Mouse (Mus musculus) liver, embryonic 12.5 days (tissue): ENCODE measurements around the gene Camkk1. TPM values are rescaled to one million over a fixed set of nuclear protein-coding genes. Genes with fewer than 3 reads are reported as not detected.

Source experiments
- ATAC-seq: fragments of 200-750 bp; cut with Nextera tagmentation; 2 replicates; pipeline ENCODE4 v1.8.0; 2017; ENCODE audit warnings: moderate number of reproducible peaks, mild to moderate bottlenecking, moderate library complexity
- H3K27ac ChIP-seq: fragments of 300-500 bp; sonication (generic); 2 replicates; pipeline ENCODE4 v1.5.1; 2016; ENCODE audit warnings: mild to moderate bottlenecking
- H3K27me3 ChIP-seq: fragments of 300-500 bp; sonication (generic); replicated peaks from 2 replicates; pipeline ENCODE4 v1.6.1; 2016; ENCODE audit warnings: mild to moderate bottlenecking, moderate library complexity
- H3K36me3 ChIP-seq: fragments of 300-500 bp; sonication (generic); 2 replicates; pipeline ENCODE4 v1.6.1; 2016; ENCODE audit warnings: mild to moderate bottlenecking, moderate library complexity
- H3K4me1 ChIP-seq: fragments of 300-500 bp; sonication (generic); 2 replicates; pipeline ENCODE4 v1.6.1; 2016
- H3K4me2 ChIP-seq: fragments of 300-500 bp; sonication (generic); 2 replicates; pipeline ENCODE4 v1.6.1; 2016; ENCODE audit warnings: mild to moderate bottlenecking, moderate library complexity
- H3K4me3 ChIP-seq: fragments of 300-500 bp; sonication (generic); 2 replicates; pipeline ENCODE4 v1.5.1; 2016; ENCODE audit warnings: mild to moderate bottlenecking, moderate library complexity
- H3K9ac ChIP-seq: fragments of 300-500 bp; sonication (generic); 2 replicates; pipeline ENCODE4 v1.6.1; 2016; ENCODE audit warnings: mild to moderate bottlenecking, moderate library complexity
- H3K9me3 ChIP-seq: fragments of 300-500 bp; sonication (generic); replicated peaks from 2 replicates; pipeline ENCODE4 v1.6.1; 2016; ENCODE audit warnings: mild to moderate bottlenecking, moderate library complexity
- WGBS: fragments of 180-500 bp; shearing (Covaris S2); methylation state at CpG from one replicate; pipeline ENCODE4 v1.1.7; 2016; ENCODE audit not compliant: insufficient replicate concordance; 5-methylcytosine and 5-hydroxymethylcytosine counted together
- polyA plus RNA-seq: library from polyadenylated mRNA; unstranded; fragments of >200 nt; fragmentation: Nextera tagmentation; extraction: Ambion mirVana; gene quantifications from 2 replicates; pipeline ENCODE4 v1.2.1, GENCODE M21; 2016

Gene Camkk1
- polyA plus RNA-seq, 1 experiment from 2014 or later: 1.9 TPM

GRCm38 (mm10) chr11:73016103-73016420, 2.7 kb upstream of the Camkk1 start:
- no peaks in the 10 kb centered on the region for H3K9me3 ChIP-seq
- no peak for ATAC-seq
- no peak overlapping the region for H3K27ac ChIP-seq
- H3K36me3 ChIP-seq: no peaks in the 10 kb centered on the region
- no peak overlapping the region for H3K9ac ChIP-seq
- H3K4me3 ChIP-seq: no peak overlapping the region
- H3K4me2 ChIP-seq: no peak overlapping the region
- H3K4me1 ChIP-seq: peaks cover 18% of the 10 kb centered on the region
- peaks cover 44% of the 10 kb centered on the region for H3K27me3 ChIP-seq
- 67% methylated on average over 6 of the region's 6 CpGs for WGBS

- Histone ChIP-seq H3K4me1 (peaks cover 22% of the 10 kb centered on the region), H3K27ac (no peak overlapping the region), H3K27me3 (peaks cover 56% of the 10 kb centered on the region), H3K36me3 (no peaks in the 10 kb centered on the region), H3K9ac (peak overlapping the region; percentile 55), H3K9me3 (no peaks in the 10 kb centered on the region), H3K4me3 (peak overlapping the region; percentile 61), H3K4me2 (peak overlapping the region; percentile 92)
- peak; percentile 30 for ATAC-seq
- WGBS: 3% methylated on average over 46 of the region's 46 CpGs
Measured at GRCm38 (mm10) chr11:73019147-73019795, 463 bp downstream of the Camkk1 start.

GRCm38 (mm10) chr11:73020953-73021800, 2.4 kb downstream of the Camkk1 start:
- no peak for ATAC-seq
- WGBS: 56% methylated on average over 7 of the region's 7 CpGs
- Histone ChIP-seq H3K27me3 (peaks cover 56% of the 10 kb centered on the region), H3K4me3 (no peak overlapping the region), H3K9me3 (no peaks in the 10 kb centered on the region), H3K4me1 (peaks cover 37% of the 10 kb centered on the region), H3K27ac (no peak overlapping the region), H3K4me2 (no peak overlapping the region), H3K36me3 (no peaks in the 10 kb centered on the region), H3K9ac (no peak overlapping the region)

- no peak overlapping the region for H3K9ac ChIP-seq
- H3K9me3 ChIP-seq: no peaks in the 10 kb centered on the region
- H3K4me1 ChIP-seq: peaks cover 36% of the 10 kb centered on the region
- no peak overlapping the region for H3K4me3 ChIP-seq
- peaks cover 41% of the 10 kb centered on the region for H3K27me3 ChIP-seq
- ATAC-seq: no peak
- H3K27ac ChIP-seq: no peak overlapping the region
- no peak overlapping the region for H3K4me2 ChIP-seq
- no peaks in the 10 kb centered on the region for H3K36me3 ChIP-seq
- WGBS: 72% methylated on average over 9 of the region's 9 CpGs
Measured at GRCm38 (mm10) chr11:73023099-73023498, 4.3 kb downstream of the Camkk1 start.

GRCm38 (mm10) chr11:73023827-73024226, 5.0 kb downstream of the Camkk1 start:
- H3K4me3 ChIP-seq: no peak overlapping the region
- ATAC-seq: no peak
- H3K4me2 ChIP-seq: peak overlapping the region; percentile 32; the same call in 1 of the 2 replicates
- 51% methylated on average over 4 of the region's 4 CpGs for WGBS
- peaks cover 34% of the 10 kb centered on the region for H3K27me3 ChIP-seq
- no peak overlapping the region for H3K9ac ChIP-seq
- no peaks in the 10 kb centered on the region for H3K9me3 ChIP-seq
- H3K27ac ChIP-seq: no peak overlapping the region
- H3K4me1 ChIP-seq: peaks cover 29% of the 10 kb centered on the region
- H3K36me3 ChIP-seq: no peaks in the 10 kb centered on the region

GRCm38 (mm10) chr11:73024236-73024904, 5.6 kb downstream of the Camkk1 start:
- no peaks in the 10 kb centered on the region for H3K36me3 ChIP-seq
- H3K4me1 ChIP-seq: peaks cover 24% of the 10 kb centered on the region
- no peak overlapping the region for H3K27ac ChIP-seq
- H3K4me3 ChIP-seq: no peak overlapping the region
- H3K27me3 ChIP-seq: peaks cover 29% of the 10 kb centered on the region
- peak; percentile 57 for ATAC-seq
- WGBS: 21% methylated on average over 7 of the region's 7 CpGs
- H3K4me2 ChIP-seq: peak overlapping the region; percentile 32
- H3K9ac ChIP-seq: no peak overlapping the region
- H3K9me3 ChIP-seq: no peaks in the 10 kb centered on the region

- 40% methylated on average over 8 of the region's 8 CpGs for WGBS
- Histone ChIP-seq H3K4me2 (no peak overlapping the region), H3K27me3 (peaks cover 3% of the 10 kb centered on the region), H3K27ac (no peak overlapping the region), H3K9ac (no peak overlapping the region), H3K36me3 (no peaks in the 10 kb centered on the region), H3K9me3 (no peaks in the 10 kb centered on the region), H3K4me1 (peaks cover 27% of the 10 kb centered on the region), H3K4me3 (no peak overlapping the region)
- ATAC-seq: no peak
Measured at GRCm38 (mm10) chr11:73026961-73027360, 8.2 kb downstream of the Camkk1 start.

GRCm38 (mm10) chr11:73030821-73031498, 12.2 kb downstream of the Camkk1 start:
- H3K36me3 ChIP-seq: no peaks in the 10 kb centered on the region
- peaks cover 8% of the 10 kb centered on the region; the same call in 1 of the 2 replicates for H3K4me1 ChIP-seq
- H3K4me3 ChIP-seq: peak overlapping the region; percentile 25
- WGBS: 38% methylated on average over 20 of the region's 20 CpGs
- peak; percentile 85 for ATAC-seq
- no peaks in the 10 kb centered on the region for H3K27me3 ChIP-seq
- H3K9ac ChIP-seq: 0 out of 2 replicates have a peak overlapping the region, but pooled peaks have one; percentile 36
- H3K4me2 ChIP-seq: peak overlapping the region; percentile 67
- H3K27ac ChIP-seq: no peak overlapping the region
- H3K9me3 ChIP-seq: no peaks in the 10 kb centered on the region

- Histone ChIP-seq H3K9ac (no peak overlapping the region), H3K4me3 (no peak overlapping the region), H3K36me3 (no peaks in the 10 kb centered on the region), H3K4me1 (peaks cover 8% of the 10 kb centered on the region; the same call in 1 of the 2 replicates), H3K27ac (no peak overlapping the region), H3K4me2 (peak overlapping the region; percentile 67), H3K27me3 (no peaks in the 10 kb centered on the region), H3K9me3 (no peaks in the 10 kb centered on the region)
- WGBS: 72% methylated on average over 5 of the region's 5 CpGs
- no peak for ATAC-seq
Measured at GRCm38 (mm10) chr11:73031536-73031935, 12.7 kb downstream of the Camkk1 start.

- Histone ChIP-seq H3K4me2 (no peak overlapping the region), H3K27ac (no peak overlapping the region), H3K4me3 (no peak overlapping the region), H3K36me3 (no peaks in the 10 kb centered on the region), H3K9ac (no peak overlapping the region), H3K9me3 (no peaks in the 10 kb centered on the region), H3K4me1 (peaks cover 3% of the 10 kb centered on the region; the same call in 1 of the 2 replicates), H3K27me3 (no peaks in the 10 kb centered on the region)
- ATAC-seq: no peak
- 75% methylated on average over 7 of the region's 7 CpGs for WGBS
Measured at GRCm38 (mm10) chr11:73036077-73036476, 17.3 kb downstream of the Camkk1 start.

GRCm38 (mm10) chr11:73036889-73037288, 18.1 kb downstream of the Camkk1 start:
- Histone ChIP-seq H3K27ac (no peak overlapping the region), H3K9me3 (no peaks in the 10 kb centered on the region), H3K4me1 (no peaks in the 10 kb centered on the region), H3K27me3 (no peaks in the 10 kb centered on the region), H3K4me3 (no peak overlapping the region), H3K4me2 (no peak overlapping the region), H3K9ac (no peak overlapping the region), H3K36me3 (no peaks in the 10 kb centered on the region)
- ATAC-seq: no peak
- 67% methylated on average over 6 of the region's 6 CpGs for WGBS
